Mouse (Mus musculus) v-Abl transformed pro-B cells (cell line): ENCODE data around the gene Nptx1.

Experiments used
- in situ Hi-C, 2 experiments: fragments of 400-800 bp; cut with MboI; formaldehyde crosslinking; loops; one replicate each; pipeline ENCODE4 v1.15.1; 2025; ENCODE audit not compliant: unreplicated experiment in 2 of 2

Gene Nptx1

GRCm38 (mm10) chr11:119551468-119551867 is 3.9 kb upstream of the Nptx1 start:
- in situ Hi-C loops = no loop called here

DNA sequence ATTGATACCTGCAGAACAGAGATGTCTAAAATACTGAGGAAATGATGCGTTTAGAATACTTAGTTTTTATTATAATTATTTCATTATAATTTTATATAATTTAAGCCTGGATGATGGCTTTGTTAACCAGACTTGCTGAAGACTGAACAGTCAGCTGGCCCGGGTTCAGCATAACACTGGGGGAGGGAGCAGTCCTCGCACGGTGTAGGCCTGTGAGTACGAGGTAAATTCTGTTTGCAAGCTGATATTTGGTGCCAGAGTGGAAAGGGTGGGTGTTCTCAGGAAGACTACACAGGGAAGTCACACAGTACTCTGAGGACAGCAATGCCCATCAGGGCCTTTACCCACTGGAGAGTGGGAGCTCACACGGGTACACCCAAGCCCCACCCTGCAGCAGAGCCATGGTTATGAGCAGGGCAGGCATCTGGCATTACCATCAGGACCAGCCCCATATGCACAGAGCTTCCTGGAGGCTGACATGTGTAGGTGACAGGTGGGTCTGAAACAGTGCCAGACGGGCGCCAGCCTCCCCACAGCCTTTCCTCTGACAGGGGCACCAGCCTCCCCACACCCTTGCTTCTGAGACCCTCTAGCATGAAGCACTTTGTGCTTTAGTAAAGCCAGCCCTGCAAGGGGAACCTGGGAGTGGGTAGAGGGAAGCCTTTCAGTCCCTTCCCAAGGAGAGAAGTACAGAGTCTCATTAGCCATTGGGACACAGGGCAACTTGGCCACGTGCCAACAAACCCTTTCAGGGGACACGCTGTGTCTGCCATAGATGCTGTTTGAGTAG is 3.2 kb upstream of the Nptx1 start:
- in situ Hi-C loops = no loop called here

GRCm38 (mm10) chr11:119549371-119549811 is 1.8 kb upstream of the Nptx1 start:
- in situ Hi-C loops = no loop called here

GRCm38 (mm10) chr11:119548741-119549370 is 1.3 kb upstream of the Nptx1 start:
- in situ Hi-C loops = no loop called here

DNA sequence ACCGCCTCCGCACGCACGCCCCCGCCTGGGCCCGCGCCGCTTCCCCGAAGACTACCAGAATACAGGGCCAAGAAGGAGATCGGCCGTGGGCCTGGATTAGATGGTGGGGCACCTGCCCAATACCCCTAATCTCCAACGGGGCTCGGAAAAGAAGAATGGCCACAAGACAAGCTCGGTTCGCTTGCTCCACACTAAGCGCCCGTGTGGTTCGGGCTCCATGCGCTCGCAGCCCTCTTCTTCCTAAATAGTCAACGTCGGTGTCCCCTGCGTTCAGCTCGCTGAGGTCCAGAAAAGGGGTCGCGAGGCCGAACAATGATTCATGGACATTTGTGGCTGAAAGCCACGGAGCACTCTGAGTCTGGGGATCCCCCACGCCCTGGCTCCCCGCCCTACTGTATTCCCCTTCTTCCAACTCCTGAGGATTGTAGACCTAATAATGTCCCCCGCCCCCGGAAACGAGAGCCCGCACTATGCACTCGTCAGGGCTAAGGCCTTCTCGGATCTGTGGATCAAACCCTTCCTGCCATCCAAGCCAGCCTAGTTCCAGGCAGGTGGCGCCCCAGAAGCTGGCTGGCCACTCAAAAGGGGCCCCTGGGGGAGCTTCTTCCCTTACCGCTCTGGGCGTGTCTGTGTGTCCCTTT is 518 bp upstream of the Nptx1 start:
- in situ Hi-C loops = no loop called here

DNA sequence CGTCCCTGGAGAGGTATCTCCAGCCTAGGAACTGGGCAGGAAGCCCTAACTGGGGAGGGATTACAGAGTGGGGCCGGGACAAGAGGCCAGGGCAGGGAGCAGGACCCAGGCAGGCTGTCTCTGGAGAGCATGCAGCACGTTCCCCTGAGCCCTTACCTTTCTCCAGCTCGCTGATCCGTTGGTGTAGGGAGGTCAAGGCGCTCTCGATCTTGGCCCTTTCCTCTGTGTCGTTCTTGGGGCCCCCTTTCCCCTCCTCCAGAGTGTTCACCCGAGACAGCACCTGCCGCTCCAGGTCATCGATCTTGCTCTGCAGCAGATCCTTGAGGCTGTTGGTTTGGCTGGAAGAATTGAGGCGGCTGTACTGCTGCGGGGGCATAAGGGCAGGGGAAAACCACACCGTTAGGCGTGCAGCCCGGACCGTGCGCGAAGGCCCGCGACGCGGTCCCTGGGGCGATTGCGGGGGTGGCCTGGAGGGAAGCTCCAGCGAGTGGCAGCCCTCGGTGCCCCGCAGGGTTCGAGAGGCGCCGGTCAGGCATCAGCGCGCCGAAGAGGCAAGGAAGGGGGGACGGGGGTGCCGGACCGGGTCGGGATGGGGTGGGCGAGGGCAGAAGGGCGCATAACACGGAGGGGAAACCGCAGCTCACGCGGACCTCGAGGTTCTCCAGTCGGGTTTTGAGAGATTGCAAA is 914 bp downstream of the Nptx1 start:
- in situ Hi-C loops = no loop called here

DNA sequence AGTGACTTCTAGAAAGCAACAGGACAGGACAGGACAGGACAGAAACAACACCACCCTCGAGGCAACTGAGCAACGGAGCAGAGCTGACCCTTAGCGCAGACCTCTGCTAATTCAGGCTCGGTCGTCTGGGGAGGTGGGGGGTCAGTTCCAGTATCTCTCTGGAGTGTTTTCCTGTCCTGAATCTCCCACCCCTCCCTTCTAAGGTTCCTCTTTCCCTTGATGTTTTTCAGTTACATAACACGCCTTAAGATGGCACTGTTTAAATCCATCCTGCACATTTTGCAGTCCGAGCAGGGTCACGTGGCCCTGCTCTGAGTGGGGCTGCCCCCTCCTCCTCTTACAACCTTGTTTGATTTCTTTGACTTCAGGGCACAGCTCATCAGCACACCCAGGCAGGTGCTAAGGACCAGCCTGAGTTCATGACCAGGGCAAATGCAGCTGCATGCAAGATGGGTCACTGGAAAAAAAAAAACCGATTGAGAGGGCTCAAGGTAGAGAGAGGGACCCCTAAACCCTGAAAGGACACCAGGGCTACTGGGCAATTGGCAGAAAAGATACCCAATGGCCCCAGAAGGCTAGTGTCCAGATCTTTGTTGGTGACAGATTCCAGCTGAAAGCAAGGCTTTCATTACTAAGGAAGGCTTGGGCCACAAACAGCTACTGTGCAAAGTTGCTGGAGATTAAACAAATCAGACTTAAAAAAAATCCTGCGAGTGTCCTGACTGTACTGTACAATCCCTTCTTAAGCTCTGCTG is 1.6 kb downstream of the Nptx1 start:
- in situ Hi-C loops = no loop called here

DNA sequence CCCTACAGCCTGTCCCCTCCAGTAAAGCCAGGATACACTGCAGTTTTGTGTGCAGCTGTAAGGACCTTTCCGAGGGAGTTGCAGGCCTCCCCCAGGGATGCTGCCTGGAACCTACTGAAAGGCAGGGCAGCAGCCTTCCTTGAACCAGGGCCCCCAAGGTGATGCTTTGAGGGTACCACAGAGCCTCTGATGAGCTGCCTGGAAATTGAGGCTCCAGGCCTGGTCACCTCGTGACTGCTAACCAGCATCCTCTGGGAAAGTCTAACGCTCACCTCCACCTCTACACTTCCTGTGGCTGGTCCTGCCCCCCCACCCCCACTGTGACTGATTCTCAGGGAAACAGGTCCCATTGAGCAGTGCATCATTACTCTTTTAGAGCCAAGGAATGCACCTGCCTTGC is 2.3 kb downstream of the Nptx1 start:
- in situ Hi-C loops = no loop called here

GRCm38 (mm10) chr11:119544518-119545105 is 2.9 kb downstream of the Nptx1 start:
- in situ Hi-C loops = no loop called here

GRCm38 (mm10) chr11:119543816-119544517 is 3.6 kb downstream of the Nptx1 start:
- in situ Hi-C loops = no loop called here

DNA sequence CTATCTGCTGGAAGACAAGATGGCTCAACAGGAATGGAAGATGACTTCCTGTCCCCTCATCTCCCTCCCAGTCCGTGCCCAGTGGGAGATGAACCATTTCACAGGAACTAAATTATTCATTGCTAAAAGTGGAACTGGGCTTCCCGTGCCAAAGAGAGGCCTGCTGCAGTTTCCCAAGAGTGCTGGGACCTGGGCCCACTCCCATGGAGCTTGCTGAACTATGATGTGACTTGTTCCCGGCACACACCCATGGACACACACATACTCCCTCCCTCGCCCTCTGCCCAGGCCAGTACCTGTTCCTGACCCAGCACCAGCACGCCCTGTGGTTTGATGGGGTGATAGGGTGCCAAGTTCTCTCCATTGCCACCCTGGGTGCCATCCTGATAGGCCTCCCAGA is 4.7 kb downstream of the Nptx1 start:
- in situ Hi-C loops = no loop called here

DNA sequence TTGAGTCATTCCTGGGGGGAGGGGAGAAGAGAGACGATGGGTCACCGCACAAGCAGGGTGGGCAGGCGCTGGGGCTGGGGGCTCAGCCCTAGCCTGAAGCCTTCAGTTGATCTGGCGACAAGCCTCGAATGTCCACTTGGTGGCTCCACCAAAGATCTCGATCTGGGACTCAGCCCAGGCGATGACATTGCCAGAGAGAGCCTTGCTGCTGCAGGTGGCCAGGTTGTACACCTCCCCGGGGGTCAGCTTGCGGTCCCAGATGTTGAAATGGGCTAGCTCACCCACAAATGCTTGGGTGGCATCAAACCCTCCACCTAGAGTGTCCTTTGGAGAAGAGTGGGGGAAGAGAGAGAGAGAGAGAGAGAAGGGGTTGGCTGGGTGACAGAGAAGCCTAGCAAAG is 5.2 kb downstream of the Nptx1 start:
- in situ Hi-C loops = no loop called here

DNA sequence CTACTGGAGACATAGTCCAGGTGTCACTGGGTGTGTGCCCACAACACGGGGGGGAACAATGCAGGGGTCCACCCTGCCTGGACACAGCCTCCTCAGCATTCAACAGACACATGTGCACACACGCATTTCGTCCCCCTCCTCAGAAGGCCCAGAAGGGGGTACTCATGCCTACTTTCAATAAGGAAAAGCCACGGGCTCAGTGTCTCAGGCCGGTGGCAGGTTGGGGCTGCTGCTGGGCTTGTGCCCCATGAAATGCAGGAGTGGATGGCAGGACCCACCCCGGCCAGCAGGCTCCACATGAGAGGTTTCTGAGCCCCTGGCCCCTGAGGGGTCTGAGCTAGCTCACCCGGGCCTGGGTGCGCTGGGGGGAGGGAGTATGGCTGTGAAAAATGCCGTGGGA is 6.5 kb downstream of the Nptx1 start:
- in situ Hi-C loops = no loop called here

GRCm38 (mm10) chr11:119540560-119540959 is 7.0 kb downstream of the Nptx1 start:
- in situ Hi-C loops = no loop called here

DNA sequence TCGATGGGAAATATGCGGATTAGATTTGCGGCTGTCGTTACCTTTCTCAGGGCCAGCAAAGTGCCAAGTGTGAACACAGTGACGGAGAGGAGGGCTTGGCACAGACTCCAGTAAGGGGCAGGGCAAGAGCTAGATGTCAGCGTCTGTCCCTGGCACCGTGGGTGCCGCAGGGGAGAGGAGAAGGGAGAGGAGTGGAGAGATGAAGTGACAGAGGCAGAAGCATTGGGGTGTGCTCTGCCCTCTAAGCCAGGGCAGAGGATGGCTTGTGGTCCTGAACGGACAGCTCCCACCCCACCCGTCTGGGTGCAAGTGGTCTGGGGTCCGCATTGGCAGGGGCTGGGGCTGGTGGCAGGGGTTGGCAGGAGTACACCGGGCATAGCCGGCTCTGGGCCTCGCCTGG is 7.6 kb downstream of the Nptx1 start:
- in situ Hi-C loops = no loop called here

DNA sequence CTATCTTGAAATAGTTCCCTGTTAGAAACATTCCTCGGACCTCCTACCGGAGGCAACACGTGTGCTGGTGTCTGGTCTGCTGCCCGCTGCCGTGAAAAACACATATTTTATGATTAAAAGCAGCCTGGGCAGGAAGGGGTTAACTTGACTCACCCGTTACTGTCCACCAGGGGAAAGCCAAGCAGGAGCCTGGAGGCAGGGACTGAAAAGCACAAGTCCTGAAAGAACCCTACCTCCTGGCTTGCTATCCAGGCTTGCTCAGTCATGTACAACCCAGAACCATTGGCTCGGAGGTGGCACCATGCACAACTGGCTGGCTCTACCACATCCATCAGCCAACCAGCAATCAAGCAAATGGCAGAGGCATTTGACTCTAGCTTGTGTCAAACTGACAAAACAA is 13.8 kb downstream of the Nptx1 start:
- in situ Hi-C loops = no loop called here

- in situ Hi-C loops = no loop called here
Measured at GRCm38 (mm10) chr11:119532460-119532859, 15.1 kb downstream of the Nptx1 start.

- in situ Hi-C loops = no loop called here
Measured at GRCm38 (mm10) chr11:119528930-119529329, 18.6 kb downstream of the Nptx1 start.
